9 mouse cellular contexts compared by ENCODE assay signal in the genomic region with DNA sequence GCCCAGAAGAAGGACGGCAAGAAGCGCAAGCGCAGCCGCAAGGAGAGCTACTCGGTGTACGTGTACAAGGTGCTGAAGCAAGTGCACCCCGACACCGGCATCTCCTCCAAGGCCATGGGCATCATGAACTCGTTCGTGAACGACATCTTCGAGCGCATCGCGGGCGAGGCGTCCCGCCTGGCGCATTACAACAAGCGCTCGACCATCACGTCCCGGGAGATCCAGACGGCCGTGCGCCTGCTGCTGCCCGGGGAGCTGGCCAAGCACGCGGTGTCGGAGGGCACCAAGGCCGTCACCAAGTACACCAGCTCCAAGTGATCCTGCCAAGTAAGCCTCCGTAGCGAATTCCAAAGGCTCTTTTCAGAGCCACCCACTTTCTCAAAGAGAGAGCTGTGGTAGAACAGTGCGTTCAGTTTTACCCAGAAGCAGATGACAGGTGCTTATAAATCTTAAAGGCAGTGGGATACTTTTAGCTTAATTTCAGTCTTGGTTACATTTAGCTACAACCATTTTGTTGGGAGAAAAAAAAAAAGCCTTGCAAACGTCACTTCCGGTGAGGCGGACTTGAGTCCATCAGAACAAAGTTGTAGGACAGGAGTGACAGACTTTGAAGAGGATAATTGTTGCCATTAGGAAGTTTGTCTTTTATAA. TPM values are rescaled to one million over a fixed set of nuclear protein-coding genes. Genes with fewer than 3 reads are reported as not detected.
DNase-seq lines count a peak whose midpoint lies in the region; ATAC-seq and TF ChIP-seq lines count a peak whose summit lies in the region.
"Not testable (repeated sequence)": the region's sequence is repeated elsewhere in the genome, so short reads cannot be mapped to it uniquely, and the experiment has no call there.
"Had no signal": no experiment of that assay in that cellular context is flagged by ENCODE, and none has a peak within 500 bp of the region (broad histone marks: within the 10 kb centered on the region; RNA-seq: fewer than 3 reads in every experiment).

No protein-coding gene starts in this region.

- H3K9me3 ChIP-seq in G1E (replicated peaks); forebrain, embryonic 13.5 days (replicated peaks); neural tube, embryonic 12.5 days: not testable (repeated sequence)

- peaks cover 38% of the 10 kb centered on the region for H3K4me1 ChIP-seq in G1E (ENCODE audit: insufficient read depth, low read depth, low read length)
- not testable (repeated sequence) for H3K4me1 ChIP-seq in cerebellum, adult 2 months (ENCODE audit: control insufficient read depth, insufficient read depth, low read length); lung, adult 2 months (ENCODE audit: control insufficient read depth, insufficient read depth, low read length); thymus, adult 2 months (replicated peaks; ENCODE audit: control insufficient read depth, insufficient read depth, low read length)
- H3K4me1 ChIP-seq in forebrain, embryonic 13.5 days: peaks cover 22% of the 10 kb centered on the region
- peaks cover 12% of the 10 kb centered on the region for H3K4me1 ChIP-seq in neural tube, embryonic 12.5 days

- not testable (repeated sequence) for TF ChIP-seq CTCF in G1E (IDR thresholded peaks at IDR 0.05; ENCODE audit: low read depth, low read length); cerebellum, adult 2 months (IDR thresholded peaks at IDR 0.05; ENCODE audit: borderline replicate concordance, insufficient read depth, low read depth, low read length); lung, adult 2 months (IDR thresholded peaks at IDR 0.05; ENCODE audit: insufficient read depth, low read length); thymus, adult 2 months (IDR thresholded peaks at IDR 0.05; ENCODE audit: borderline replicate concordance, control insufficient read depth, extremely low read depth, insufficient read depth, low read length, poor library complexity)

- H3K9ac ChIP-seq in forebrain, embryonic 13.5 days: peak overlapping the region; percentile 81
- H3K9ac ChIP-seq in neural tube, embryonic 12.5 days: peak overlapping the region; percentile 64

- peak overlapping the region; percentile 68 for H3K4me2 ChIP-seq in forebrain, embryonic 13.5 days
- H3K4me2 ChIP-seq in neural tube, embryonic 12.5 days (replicated peaks): peak overlapping the region; percentile 67

- not testable (repeated sequence) for DNase-seq in G1E (ENCODE audit: low spot score)
- DNase-seq in cerebellum, adult 2 months: peak; percentile 31 to 34
- peak; percentile 55 for DNase-seq in heart, postnatal 4 days
- DNase-seq in kidney, postnatal 36 days: peak; percentile 69 to 78
- peak; percentile 31 for DNase-seq in lung, adult 2 months
- peak; percentile 50 for DNase-seq in thymus, adult 2 months

- peak overlapping the region; percentile 62; the same call in 1 of the 2 replicates for H3K4me3 ChIP-seq in G1E (ENCODE audit: low read depth, low read length)
- H3K4me3 ChIP-seq in cerebellum, adult 2 months (replicated peaks; ENCODE audit: insufficient read depth, low read depth, low read length): peak overlapping the region; percentile 44
- peak overlapping the region; percentile 51 for H3K4me3 ChIP-seq in forebrain, embryonic 13.5 days
- H3K4me3 ChIP-seq in lung, adult 2 months (replicated peaks; ENCODE audit: extremely low read depth, low read depth, low read length): peak overlapping the region; percentile 72
- H3K4me3 ChIP-seq in neural tube, embryonic 12.5 days: peak overlapping the region; percentile 42
- H3K4me3 ChIP-seq in thymus, adult 2 months (ENCODE audit: control insufficient read depth, insufficient read depth, low read length): peak overlapping the region; percentile 75

- H3K27ac ChIP-seq in cerebellum, adult 2 months (ENCODE audit: insufficient read depth, low read length): 0 out of 2 replicates have a peak overlapping the region, but pooled peaks have one; percentile 19
- H3K27ac ChIP-seq in forebrain, embryonic 13.5 days: peak overlapping the region; percentile 98
- peak overlapping the region; percentile 92 for H3K27ac ChIP-seq in neural tube, embryonic 12.5 days
- H3K27ac ChIP-seq in thymus, adult 2 months (ENCODE audit: control insufficient read depth, insufficient read depth, low read length): peak overlapping the region; percentile 100

- H3K27me3 ChIP-seq in G1E (ENCODE audit: insufficient read depth, low read length); cerebellum, adult 2 months (ENCODE audit: control insufficient read depth, insufficient read depth, low read length); forebrain, embryonic 13.5 days; neural tube, embryonic 12.5 days (replicated peaks); thymus, adult 2 months (ENCODE audit: control insufficient read depth, insufficient read depth, low read length): not testable (repeated sequence)

- not testable (repeated sequence) for H3K36me3 ChIP-seq in G1E (replicated peaks); forebrain, embryonic 13.5 days (ENCODE audit: poor library complexity, severe bottlenecking); neural tube, embryonic 12.5 days; thymus, adult 2 months (ENCODE audit: control insufficient read depth, insufficient read depth, low read length)

- TF ChIP-seq POLR2A in cerebellum, adult 2 months (IDR thresholded peaks at IDR 0.05; ENCODE audit: borderline replicate concordance, insufficient read depth, low read length): not testable (repeated sequence)
- peak; percentile 66; the same call in 1 of the 2 replicates for TF ChIP-seq POLR2A in lung, adult 2 months (IDR thresholded peaks at IDR 0.05; ENCODE audit: borderline replicate concordance, extremely low read depth, low read depth, low read length)
- peak; percentile 78; the same call in 1 of the 2 replicates for TF ChIP-seq POLR2A in thymus, adult 2 months (IDR thresholded peaks at IDR 0.05; ENCODE audit: control insufficient read depth, extremely low read depth, insufficient read depth, low read length, poor library complexity)

- 1% methylated on average over 20 of the region's 37 CpGs for WGBS in cerebellum, adult 2 months
- WGBS in forebrain, embryonic 13.5 days: 0% methylated on average over 18 of the region's 37 CpGs
- under 1% methylated on average over 19 of the region's 37 CpGs for WGBS in lung, adult 2 months
- under 1% methylated on average over 22 of the region's 37 CpGs for WGBS in neural tube, embryonic 12.5 days
- under 1% methylated on average over 18 of the region's 37 CpGs for WGBS in thymus, adult 2 months

- ATAC-seq in G1E (ENCODE audit: extremely low read depth, insufficient number of reproducible peaks, low FRiP score, poor library complexity, severe bottlenecking): 0 out of 2 replicates have a peak, but pooled peaks have one; percentile 3
- peak; percentile 25 for ATAC-seq in forebrain, embryonic 13.5 days
- peak; percentile 35 for ATAC-seq in neural tube, embryonic 12.5 days (ENCODE audit: low FRiP score, low read depth)

RNA-seq across cellular contexts. Expression of a gene that starts 0.4 kb away (rescaled TPM):
- total RNA-seq in G1E (2014; fragmentation: Nextera tagmentation): 62.5 and 102 TPM in 2 replicates
- 387 and 479 TPM in 2 replicates for total RNA-seq in G1E (2017)
- 8.5 and 11.3 TPM in 2 replicates for polyA plus RNA-seq in G1E (2012)
- 109 and 119 TPM in 2 replicates for polyA plus RNA-seq in cerebellum, adult 2 months (2012; rRNA removed)
- polyA plus RNA-seq in forebrain, embryonic 13.5 days (2015; fragmentation: Nextera tagmentation; extraction: Ambion mirVana): 34.1 and 41.4 TPM in 2 replicates
- total RNA-seq in heart, postnatal 4 days (2021): 10 to 100 TPM; 44.8 to 56.0 TPM
- 142 and 182 TPM in 2 replicates for polyA plus RNA-seq in lung, adult 2 months (2012; rRNA removed)
- polyA plus RNA-seq in neural tube, embryonic 12.5 days (2016; fragmentation: Nextera tagmentation; extraction: Ambion mirVana): 28.0 and 29.4 TPM in 2 replicates
- 153 and 154 TPM in 2 replicates for polyA plus RNA-seq in thymus, adult 2 months (2012; rRNA removed)

RNA-seq across cellular contexts. Expression of a gene that starts 0.7 kb away (rescaled TPM):
- total RNA-seq in G1E (2014; fragmentation: Nextera tagmentation) (5.1 and 6.4 TPM in 2 replicates), G1E (2017) (54.4 and 93.5 TPM in 2 replicates)
- polyA plus RNA-seq in G1E (2012): 1.1 and 3.8 TPM in 2 replicates
- 0.85 and 1.1 TPM in 2 replicates for polyA plus RNA-seq in cerebellum, adult 2 months (2012; rRNA removed)
- 1.0 and 1.3 TPM in 2 replicates for polyA plus RNA-seq in forebrain, embryonic 13.5 days (2015; fragmentation: Nextera tagmentation; extraction: Ambion mirVana)
- total RNA-seq in heart, postnatal 4 days (2021): 10 to 100 TPM; 11.4 to 11.7 TPM
- 0.45 and 0.61 TPM in 2 replicates for polyA plus RNA-seq in lung, adult 2 months (2012; rRNA removed)
- 0.66 and 0.74 TPM in 2 replicates for polyA plus RNA-seq in neural tube, embryonic 12.5 days (2016; fragmentation: Nextera tagmentation; extraction: Ambion mirVana)
- polyA plus RNA-seq in thymus, adult 2 months (2012; rRNA removed): 11.0 and 12.9 TPM in 2 replicates

RNA-seq across cellular contexts. Expression of a gene that starts 11.2 kb away (rescaled TPM):
- total RNA-seq in G1E (2014; fragmentation: Nextera tagmentation): not detected in 2 replicates
- 0.16 and 0.29 TPM in 2 replicates for total RNA-seq in G1E (2017)
- not detected in 2 replicates for polyA plus RNA-seq in G1E (2012)
- not detected in 2 replicates for polyA plus RNA-seq in cerebellum, adult 2 months (2012; rRNA removed)
- polyA plus RNA-seq in forebrain, embryonic 13.5 days (2015; fragmentation: Nextera tagmentation; extraction: Ambion mirVana): not detected in 2 replicates
- 1 to 10 TPM; 1.6 to 1.8 TPM for total RNA-seq in heart, postnatal 4 days (2021)
- not detected in 2 replicates for polyA plus RNA-seq in lung, adult 2 months (2012; rRNA removed)
- 0.23 TPM in 1 of 2 replicates, not detected in the other for polyA plus RNA-seq in neural tube, embryonic 12.5 days (2016; fragmentation: Nextera tagmentation; extraction: Ambion mirVana)
- polyA plus RNA-seq in thymus, adult 2 months (2012; rRNA removed): 0.11 TPM in 1 of 2 replicates, not detected in the other
- polyA plus RNA-seq: frontal cortex, adult 2 months had no signal

RNA-seq across cellular contexts. Expression of a gene that starts 13.8 kb away (rescaled TPM):
- total RNA-seq in G1E (2014; fragmentation: Nextera tagmentation) (89.9 and 123 TPM in 2 replicates), G1E (2017) (238 and 240 TPM in 2 replicates)
- 2.2 and 9.8 TPM in 2 replicates for polyA plus RNA-seq in G1E (2012)
- polyA plus RNA-seq in cerebellum, adult 2 months (2012; rRNA removed): 5.8 and 9.1 TPM in 2 replicates
- polyA plus RNA-seq in forebrain, embryonic 13.5 days (2015; fragmentation: Nextera tagmentation; extraction: Ambion mirVana): 6.5 and 7.9 TPM in 2 replicates
- total RNA-seq in heart, postnatal 4 days (2021): 100 to 1,000 TPM; 167 to 175 TPM
- polyA plus RNA-seq in lung, adult 2 months (2012; rRNA removed): 6.3 and 6.8 TPM in 2 replicates
- 5.1 and 7.8 TPM in 2 replicates for polyA plus RNA-seq in neural tube, embryonic 12.5 days (2016; fragmentation: Nextera tagmentation; extraction: Ambion mirVana)
- polyA plus RNA-seq in thymus, adult 2 months (2012; rRNA removed): 69.8 and 70.6 TPM in 2 replicates

RNA-seq across cellular contexts. Expression of a gene that starts 26.2 kb away (rescaled TPM):
- total RNA-seq in G1E (2014; fragmentation: Nextera tagmentation) (not detected in 2 replicates), G1E (2017) (0.16 TPM in 1 of 2 replicates, not detected in the other)
- polyA plus RNA-seq in G1E (2012): not detected in 2 replicates
- polyA plus RNA-seq in cerebellum, adult 2 months (2012; rRNA removed): 6.2 and 7.1 TPM in 2 replicates
- 2.2 and 2.8 TPM in 2 replicates for polyA plus RNA-seq in forebrain, embryonic 13.5 days (2015; fragmentation: Nextera tagmentation; extraction: Ambion mirVana)
- total RNA-seq in heart, postnatal 4 days (2021): 10 to 100 TPM; 19.7 to 21.0 TPM
- 21.3 and 24.2 TPM in 2 replicates for polyA plus RNA-seq in lung, adult 2 months (2012; rRNA removed)
- 3.9 TPM in 2 replicates for polyA plus RNA-seq in neural tube, embryonic 12.5 days (2016; fragmentation: Nextera tagmentation; extraction: Ambion mirVana)
- 9.8 and 13.5 TPM in 2 replicates for polyA plus RNA-seq in thymus, adult 2 months (2012; rRNA removed)

Comparison
In these comparisons a context has a peak if more than half of its experiments do, and no peak if none do; other contexts are left out.
1. H3K27ac ChIP-seq: peak in every context shown above with its lines; median percentile 100 in thymus, adult 2 months; 98 in forebrain, embryonic 13.5 days; 92 in neural tube, embryonic 12.5 days; 19 in cerebellum, adult 2 months.